8 mouse cellular contexts compared by ENCODE assay signal in genomic region chr11:78182961-78183844, GRCm38 (mm10). TPM values are rescaled to one million over a fixed set of nuclear protein-coding genes. Genes with fewer than 3 reads are reported as not detected.
DNase-seq lines count a peak whose midpoint lies in the region; ATAC-seq and TF ChIP-seq lines count a peak whose summit lies in the region.

Rpl23a (minus strand) TSS chr11:78183584.

- no peaks in the 10 kb centered on the region for H3K27me3 ChIP-seq in hindbrain, embryonic 12.5 days
- no peaks in the 10 kb centered on the region for H3K27me3 ChIP-seq in lung, postnatal 0 days (replicated peaks; ENCODE audit: insufficient read depth, low read length)

- no peaks in the 10 kb centered on the region for H3K9me3 ChIP-seq in hindbrain, embryonic 12.5 days (replicated peaks)
- H3K9me3 ChIP-seq in lung, postnatal 0 days (ENCODE audit: low read length): no peaks in the 10 kb centered on the region

- peaks cover 44% of the 10 kb centered on the region for H3K4me1 ChIP-seq in hindbrain, embryonic 12.5 days
- peaks cover 13% of the 10 kb centered on the region; the same call in 1 of the 2 replicates for H3K4me1 ChIP-seq in lung, postnatal 0 days (ENCODE audit: insufficient read depth, low read depth, low read length)

- DNase-seq in Muller cell, postnatal 12 days (ENCODE audit: inconsistent ontology term): peak; percentile 90
- peak; percentile 91 for DNase-seq in cerebellum, adult 9-11 months
- peak; percentile 83 to 85 for DNase-seq in frontal cortex, postnatal 14 days (ENCODE audit: low spot score in 2 of 2)
- DNase-seq in layer of hippocampus, postnatal 10 days (ENCODE audit: low spot score in 2 of 2): peak; percentile 76 to 83
- peak; percentile 99 for DNase-seq in lung, postnatal 0 days (ENCODE audit: low spot score)
- DNase-seq in ovary, postnatal 10 days (ENCODE audit: low spot score): peak; percentile 81
- peak; percentile 91 for DNase-seq in thymus, postnatal 0 days (ENCODE audit: low spot score)

- peak within 1 kb of the TSS; percentile 95 for H3K27ac ChIP-seq in hindbrain, embryonic 12.5 days
- H3K27ac ChIP-seq in lung, postnatal 0 days (ENCODE audit: low read length): peak within 1 kb of the TSS; percentile 84

- H3K9ac ChIP-seq in hindbrain, embryonic 12.5 days: peak within 1 kb of the TSS; percentile 92
- peak within 1 kb of the TSS; percentile 58 for H3K9ac ChIP-seq in lung, postnatal 0 days (replicated peaks; ENCODE audit: low read depth)

- TF ChIP-seq EP300 in lung, postnatal 0 days (IDR thresholded peaks at IDR 0.05): peak; percentile 67

- peak within 1 kb of the TSS; percentile 76 for H3K4me3 ChIP-seq in hindbrain, embryonic 12.5 days
- peak within 1 kb of the TSS; percentile 72 for H3K4me3 ChIP-seq in lung, postnatal 0 days (ENCODE audit: low read depth, low read length)

- peak; percentile 92 for ATAC-seq in hindbrain, embryonic 12.5 days (ENCODE audit: low FRiP score)
- peak; percentile 88 for ATAC-seq in lung, postnatal 0 days

- peak within 1 kb of the TSS; percentile 76 for H3K4me2 ChIP-seq in hindbrain, embryonic 12.5 days (replicated peaks)
- H3K4me2 ChIP-seq in lung, postnatal 0 days (replicated peaks; ENCODE audit: low read depth, low read length): peak within 1 kb of the TSS; percentile 67

- WGBS in hindbrain, embryonic 12.5 days: under 1% methylated on average over 38 of the region's 38 CpGs
- under 1% methylated on average over 38 of the region's 38 CpGs for WGBS in lung, postnatal 0 days

- peak; percentile 61 for TF ChIP-seq CTCF in lung, postnatal 0 days (IDR thresholded peaks at IDR 0.05)

- peaks cover 22% of the 10 kb centered on the region for H3K36me3 ChIP-seq in hindbrain, embryonic 12.5 days
- peaks cover 11% of the 10 kb centered on the region; the same call in 1 of the 2 replicates for H3K36me3 ChIP-seq in lung, postnatal 0 days (ENCODE audit: insufficient read depth, low read length)

RNA-seq across cellular contexts. Expression of gene Rpl23a, which starts in this region (rescaled TPM):
- polyA plus RNA-seq in hindbrain, embryonic 12.5 days (2016; fragmentation: Nextera tagmentation; extraction: Ambion mirVana): 894 and 983 TPM in 2 replicates
- total RNA-seq in layer of hippocampus, postnatal 10 days (2021): 100 to 1,000 TPM; 878 to 942 TPM
- polyA plus RNA-seq in lung, postnatal 0 days (2015; fragmentation: Nextera tagmentation; extraction: Ambion mirVana): 991 and 1,079 TPM in 2 replicates
- polyA plus RNA-seq in thymus, postnatal 0 days (2015; fragmentation: Nextera tagmentation; extraction: Ambion mirVana): 1,919 and 1,995 TPM in 2 replicates

Comparison
In these comparisons a context has a peak if more than half of its experiments do, and no peak if none do; other contexts are left out.
1. Peak in every context shown above with its lines: DNase-seq, ATAC-seq, H3K4me3 ChIP-seq and H3K27ac ChIP-seq.